Comparison of ENCODE assay signal across 8 mouse cellular contexts in the genomic region with DNA sequence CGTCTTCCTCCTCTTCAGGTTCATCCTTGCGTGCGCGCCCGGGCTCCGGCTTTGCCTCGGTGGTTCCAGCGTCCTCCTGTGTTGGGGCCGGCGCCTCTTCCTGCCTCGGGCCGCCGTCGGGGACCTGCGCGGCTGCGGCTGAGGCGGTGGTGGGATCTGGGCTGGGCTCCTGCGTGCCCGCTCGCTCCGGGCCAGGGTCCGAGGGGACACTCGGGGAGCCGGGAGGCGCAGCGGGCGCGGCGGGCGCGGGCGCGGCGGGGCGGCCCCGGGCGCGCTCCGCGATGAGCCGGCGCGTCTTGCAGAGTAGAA. TPM values are rescaled to one million over a fixed set of nuclear protein-coding genes. Genes with fewer than 3 reads are reported as not detected.
DNase-seq lines count a peak whose midpoint lies in the region; ATAC-seq and TF ChIP-seq lines count a peak whose summit lies in the region.

No protein-coding gene starts in this region.

- no peak for DNase-seq in heart, postnatal 36 days
- DNase-seq in ES-E14 (ENCODE audit: low read depth, low spot score) = no peak
- DNase-seq in liver, embryonic 14.5 days (ENCODE audit: low read depth in 3 of 3, low spot score in 3 of 3) = no peak
- no peak for DNase-seq in ovary, postnatal 36 days (ENCODE audit: low spot score)
- no peak for DNase-seq in urinary bladder, postnatal 36 days (ENCODE audit: low spot score in 2 of 2)
- no peak for DNase-seq in lung, postnatal 4 days

- H3K27ac ChIP-seq in heart, embryonic 16.5 days (ENCODE audit: low read length) = no peak overlapping the region
- H3K27ac ChIP-seq in ES-E14 (ENCODE audit: insufficient read depth, low read depth, low read length, poor library complexity, severe bottlenecking) = no peak overlapping the region
- peak overlapping the region; percentile 90 for H3K27ac ChIP-seq in forebrain, embryonic 13.5 days
- no peak overlapping the region for H3K27ac ChIP-seq in liver, embryonic 14.5 days

- no peak for TF ChIP-seq EP300 in liver, embryonic 14.5 days (IDR thresholded peaks at IDR 0.05; ENCODE audit: low read depth)

- peak overlapping the region; percentile 76 for H3K4me3 ChIP-seq in heart, embryonic 16.5 days (ENCODE audit: low read length)
- peak overlapping the region; percentile 78 to 80 for H3K4me3 ChIP-seq in ES-E14 (ENCODE audit: insufficient read depth in 1 of 2, low read depth in 1 of 2, low read length in 2 of 2, poor library complexity in 1 of 2, severe bottlenecking in 1 of 2)
- peak overlapping the region; percentile 93 for H3K4me3 ChIP-seq in forebrain, embryonic 13.5 days
- H3K4me3 ChIP-seq in liver, embryonic 14.5 days (ENCODE audit: insufficient read depth in 1 of 2, low read depth in 2 of 2, low read length in 2 of 2) = peak overlapping the region in 1 of 2 experiments; percentile 51; a peak in 3 of 4 replicates

- no peak for TF ChIP-seq CTCF in liver, embryonic 14.5 days (IDR thresholded peaks at IDR 0.05; ENCODE audit: low read depth)

- peak overlapping the region; percentile 95 for H3K4me2 ChIP-seq in heart, embryonic 16.5 days (ENCODE audit: low read depth, low read length)
- peak overlapping the region; percentile 94 for H3K4me2 ChIP-seq in forebrain, embryonic 13.5 days
- H3K4me2 ChIP-seq in liver, embryonic 14.5 days (ENCODE audit: low read depth) = peak overlapping the region; percentile 64

- no peak for ATAC-seq in heart, embryonic 16.5 days (replicated peaks; ENCODE audit: extremely low read depth, insufficient read depth, low FRiP score)
- ATAC-seq in forebrain, embryonic 13.5 days = no peak; the same call in 1 of the 2 replicates
- no peak for ATAC-seq in liver, embryonic 14.5 days (ENCODE audit: insufficient read depth)

- H3K4me1 ChIP-seq in heart, embryonic 16.5 days (ENCODE audit: control insufficient read depth, insufficient read depth, low read length) = peaks cover 15% of the 10 kb centered on the region
- peaks cover 0 to 5% of the 10 kb centered on the region in 2 experiments; a peak in 1 of 4 replicates for H3K4me1 ChIP-seq in ES-E14 (ENCODE audit: control insufficient read depth in 2 of 2, insufficient read depth in 2 of 2, low read length in 2 of 2, poor library complexity in 1 of 2)
- peaks cover 43% of the 10 kb centered on the region for H3K4me1 ChIP-seq in forebrain, embryonic 13.5 days
- H3K4me1 ChIP-seq in liver, embryonic 14.5 days (replicated peaks; ENCODE audit: control insufficient read depth in 2 of 2, insufficient read depth in 2 of 2, low read length in 1 of 2) = no peaks in the 10 kb centered on the region

- H3K36me3 ChIP-seq in heart, embryonic 16.5 days (ENCODE audit: control insufficient read depth, insufficient read depth) = no peaks in the 10 kb centered on the region
- no peaks in the 10 kb centered on the region for H3K36me3 ChIP-seq in ES-E14 (ENCODE audit: control insufficient read depth, insufficient read depth, low read length, poor library complexity, severe bottlenecking)
- peaks cover 8% of the 10 kb centered on the region; the same call in 1 of the 2 replicates for H3K36me3 ChIP-seq in forebrain, embryonic 13.5 days (ENCODE audit: poor library complexity, severe bottlenecking)
- H3K36me3 ChIP-seq in liver, embryonic 14.5 days (replicated peaks; ENCODE audit: control insufficient read depth, insufficient read depth, low read depth) = no peaks in the 10 kb centered on the region

- under 1% methylated on average over 32 of the region's 44 CpGs for WGBS in heart, embryonic 16.5 days
- WGBS in forebrain, embryonic 13.5 days = under 1% methylated on average over 25 of the region's 44 CpGs
- whole genome bisulfite sequencing in liver, embryonic 14.5 days (ENCODE audit: insufficient replicate concordance) = 2% methylated on average over 40 of the region's 44 CpGs

- H3K9me3 ChIP-seq in heart, embryonic 16.5 days (replicated peaks; ENCODE audit: control insufficient read depth, low read length) = no peaks in the 10 kb centered on the region
- no peaks in the 10 kb centered on the region for H3K9me3 ChIP-seq in ES-E14 (ENCODE audit: control insufficient read depth, insufficient read depth, low read depth, low read length)
- H3K9me3 ChIP-seq in forebrain, embryonic 13.5 days (replicated peaks) = no peaks in the 10 kb centered on the region
- no peaks in the 10 kb centered on the region for H3K9me3 ChIP-seq in liver, embryonic 14.5 days (ENCODE audit: control insufficient read depth, low read length)

- H3K27me3 ChIP-seq in heart, embryonic 16.5 days (ENCODE audit: control insufficient read depth, insufficient read depth, low read length) = peaks cover 32% of the 10 kb centered on the region
- peaks cover 13% of the 10 kb centered on the region; the same call in 1 of the 2 replicates for H3K27me3 ChIP-seq in forebrain, embryonic 13.5 days
- peaks cover 42% of the 10 kb centered on the region for H3K27me3 ChIP-seq in liver, embryonic 14.5 days (ENCODE audit: control insufficient read depth, insufficient read depth, low read length)

- in situ Hi-C loops in ES-E14 (cut with MboI; ENCODE audit: low sequenced_read_pairs in 2 of 2, unreplicated experiment in 2 of 2) = no loop called here

- peak overlapping the region; percentile 77 for H3K9ac ChIP-seq in heart, embryonic 16.5 days (ENCODE audit: low read length)
- H3K9ac ChIP-seq in ES-E14 (ENCODE audit: insufficient read depth, low read depth, low read length, poor library complexity, severe bottlenecking) = peak overlapping the region; percentile 54
- peak overlapping the region; percentile 87 for H3K9ac ChIP-seq in forebrain, embryonic 13.5 days
- H3K9ac ChIP-seq in liver, embryonic 14.5 days (replicated peaks) = no peak overlapping the region

- intact Hi-C loops in heart, postnatal 36 days (cut with DNase I) = no loop called here

TF ChIP-seq in ES-E14, 5 proteins besides CTCF, POLR2A, EP300 and RAD21:
- TF ChIP-seq CHD2 (IDR thresholded peaks at IDR 0.05; ENCODE audit: low read depth, low read length) (no peak), ZNF384 (IDR thresholded peaks at IDR 0.05; ENCODE audit: low read depth, low read length) (no peak), HCFC1 (IDR thresholded peaks at IDR 0.05; ENCODE audit: borderline replicate concordance, insufficient read depth, low read length) (no peak)

RNA-seq across cellular contexts. Expression of a gene that starts 1.2 kb away (rescaled TPM):
- 1.8 and 1.9 TPM in 2 replicates for polyA plus RNA-seq in heart, embryonic 16.5 days (2015; fragmentation: Nextera tagmentation; extraction: Ambion mirVana)
- 10 to 100 TPM; 75.0 to 77.2 TPM for total RNA-seq in heart, postnatal 36 days (2021)
- total RNA-seq in ES-E14 (2012; rRNA removed) = 1.6 TPM in 2 replicates
- polyA plus RNA-seq in forebrain, embryonic 13.5 days (2015; fragmentation: Nextera tagmentation; extraction: Ambion mirVana) = 15.0 and 17.0 TPM in 2 replicates
- polyA plus RNA-seq in liver, embryonic 14.5 days (2012; rRNA removed) = 0.13 and 0.30 TPM in 2 replicates
- polyA plus RNA-seq in liver, embryonic 14.5 days (2014; fragmentation: Nextera tagmentation; extraction: Ambion mirVana) = 0.05 and 0.08 TPM in 2 replicates

RNA-seq across cellular contexts. Expression of a gene that starts 40.6 kb away (rescaled TPM):
- polyA plus RNA-seq in heart, embryonic 16.5 days (2015; fragmentation: Nextera tagmentation; extraction: Ambion mirVana) = 78.8 and 84.5 TPM in 2 replicates
- 100 to 1,000 TPM; 110 to 136 TPM for total RNA-seq in heart, postnatal 36 days (2021)
- total RNA-seq in ES-E14 (2012; rRNA removed) = 18.0 and 20.8 TPM in 2 replicates
- 15.5 and 16.7 TPM in 2 replicates for polyA plus RNA-seq in forebrain, embryonic 13.5 days (2015; fragmentation: Nextera tagmentation; extraction: Ambion mirVana)
- polyA plus RNA-seq in liver, embryonic 14.5 days (2012; rRNA removed) = 29.0 and 43.5 TPM in 2 replicates
- 43.7 and 45.6 TPM in 2 replicates for polyA plus RNA-seq in liver, embryonic 14.5 days (2014; fragmentation: Nextera tagmentation; extraction: Ambion mirVana)
